Mouse (Mus musculus): ENCODE results near the gene Brat1.

DNA sequence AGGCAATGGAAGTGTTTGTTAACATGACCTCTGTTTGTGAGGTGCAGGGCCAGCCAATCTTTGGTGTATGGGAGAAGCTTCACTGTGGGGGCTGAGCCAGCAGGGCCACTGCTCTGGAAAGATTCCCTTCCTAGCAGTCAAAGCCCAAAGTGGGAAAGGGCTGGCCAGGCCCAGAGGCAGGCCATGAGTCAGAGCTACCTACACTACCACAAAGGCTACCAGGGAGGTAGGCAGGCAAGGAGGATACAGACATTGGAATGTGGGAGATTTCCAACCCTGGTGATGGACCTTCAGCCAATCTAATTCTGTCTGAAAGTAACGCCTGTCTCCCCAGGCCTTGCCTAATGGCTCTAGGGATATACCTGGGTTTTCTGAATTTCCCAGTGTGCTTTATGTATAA lies 23.9 kb upstream of the Brat1 start:
- no peak for TF ChIP-seq POLR2A (IDR thresholded peaks at IDR 0.05; ENCODE audit: insufficient read depth, low read depth, low read length)
- TF ChIP-seq CTCF (IDR thresholded peaks at IDR 0.05; ENCODE audit: insufficient read depth, low read depth, low read length): no peak

Measured in olfactory bulb, adult 2 months (tissue).